Mouse (Mus musculus): ENCODE measurements at regions not wholly inside any gene's neighbourhood (a gene's known extent, or its start where the extent isn't known, plus 50 kb on each side); places are given as distances from the start of the nearest gene placed in this dataset.

DNA sequence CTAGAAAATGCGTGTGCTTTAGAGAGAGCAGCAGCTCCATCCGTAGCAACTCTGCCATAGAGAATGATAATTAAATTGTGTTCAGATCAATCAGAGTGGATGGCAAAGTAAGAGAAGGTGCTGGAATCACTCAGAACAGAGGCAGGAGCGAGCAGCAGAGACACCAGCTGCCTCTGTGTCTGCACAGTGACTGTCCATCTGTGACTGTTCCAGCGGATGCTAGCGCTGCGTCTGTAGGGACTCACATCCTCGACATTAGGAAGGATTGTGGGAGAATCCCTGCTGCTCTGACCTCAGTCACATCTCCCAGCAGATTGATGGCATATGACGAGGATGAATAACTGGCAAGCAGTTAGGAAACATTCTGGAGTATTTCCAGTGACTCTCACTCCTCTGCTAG, 99.8 kb downstream of the Tsen15 start:
- Histone ChIP-seq H3K27me3 (ENCODE audit: insufficient read depth, low read length) (no peaks in the 10 kb centered on the region), H3K36me3 (ENCODE audit: insufficient read depth) (no peaks in the 10 kb centered on the region), H3K4me1 (ENCODE audit: insufficient read depth) (no peaks in the 10 kb centered on the region), H3K27ac (ENCODE audit: low read depth) (no peak overlapping the region), H3K4me2 (no peak overlapping the region), H3K9ac (no peak overlapping the region), H3K9me3 (ENCODE audit: low read depth, low read length) (no peaks in the 10 kb centered on the region), H3K4me3 (ENCODE audit: low read depth, low read length) (no peak overlapping the region)
- no peak for TF ChIP-seq CTCF (IDR thresholded peaks at IDR 0.05; ENCODE audit: low read depth)
- DNase-seq (no peak), ATAC-seq (ENCODE audit: insufficient read depth) (no peak)
- 75% methylated on average over 8 of the region's 8 CpGs for WGBS

DNA sequence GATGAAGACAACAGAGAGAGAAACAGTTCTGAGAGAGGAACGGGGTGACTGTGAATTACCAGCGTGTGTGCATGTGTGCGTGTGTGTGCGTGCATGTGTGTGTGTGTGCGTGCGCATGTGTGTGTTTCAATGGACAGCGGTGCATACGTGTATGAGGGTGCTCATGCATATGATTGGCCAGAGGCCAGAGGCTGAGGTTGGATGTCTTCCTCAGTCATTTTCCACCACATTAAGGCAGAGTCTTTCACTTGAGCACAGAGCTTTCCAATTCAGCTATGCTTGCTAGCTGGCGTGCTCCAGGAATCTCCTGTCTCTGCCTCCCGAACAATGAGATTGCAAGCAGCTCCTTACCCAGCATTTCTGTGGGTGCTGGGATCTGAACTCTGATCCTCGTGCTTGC, 104.4 kb downstream of the Tsen15 start:
- H3K27ac ChIP-seq (ENCODE audit: low read depth) = no peak overlapping the region
- H3K4me2 ChIP-seq = no peak overlapping the region
- no peaks in the 10 kb centered on the region for H3K4me1 ChIP-seq (ENCODE audit: insufficient read depth)
- no peak overlapping the region for H3K9ac ChIP-seq
- H3K27me3 ChIP-seq (ENCODE audit: insufficient read depth, low read length) = no peaks in the 10 kb centered on the region
- no peaks in the 10 kb centered on the region for H3K9me3 ChIP-seq (ENCODE audit: low read depth, low read length)
- no peak overlapping the region for H3K4me3 ChIP-seq (ENCODE audit: low read depth, low read length)
- DNase-seq (no peak), ATAC-seq (ENCODE audit: insufficient read depth) (no peak)
- TF ChIP-seq CTCF (IDR thresholded peaks at IDR 0.05; ENCODE audit: low read depth) = no peak
- 91% methylated on average over 11 of the region's 11 CpGs for WGBS
- no peaks in the 10 kb centered on the region for H3K36me3 ChIP-seq (ENCODE audit: insufficient read depth)

DNA sequence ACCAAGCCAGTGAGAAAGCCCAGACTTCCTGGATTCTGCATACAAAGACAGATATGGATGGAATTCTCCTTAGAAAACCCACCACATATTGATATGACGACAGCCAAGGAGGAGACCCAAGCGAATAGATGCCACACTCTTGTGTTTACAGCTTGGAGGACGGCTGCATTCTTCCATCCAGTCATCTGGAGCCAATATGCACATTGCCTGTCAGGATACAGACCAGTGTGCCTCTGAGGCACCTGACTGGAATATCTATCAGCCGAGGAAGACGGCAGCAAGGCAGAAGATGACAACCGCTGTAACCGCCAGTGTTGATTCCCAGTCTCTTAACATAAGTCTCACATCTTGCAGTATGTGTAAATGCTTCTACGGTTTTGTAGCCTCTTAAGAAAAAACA, 105.3 kb downstream of the Tsen15 start:
- H3K27me3 ChIP-seq (ENCODE audit: insufficient read depth, low read length) = no peaks in the 10 kb centered on the region
- no peak overlapping the region for H3K9ac ChIP-seq
- WGBS = 65% methylated on average over 8 of the region's 8 CpGs
- H3K4me1 ChIP-seq (ENCODE audit: insufficient read depth) = no peaks in the 10 kb centered on the region
- no peak overlapping the region for H3K4me3 ChIP-seq (ENCODE audit: low read depth, low read length)
- no peak for TF ChIP-seq CTCF (IDR thresholded peaks at IDR 0.05; ENCODE audit: low read depth)
- no peaks in the 10 kb centered on the region for H3K9me3 ChIP-seq (ENCODE audit: low read depth, low read length)
- no peaks in the 10 kb centered on the region for H3K36me3 ChIP-seq (ENCODE audit: insufficient read depth)
- H3K27ac ChIP-seq (ENCODE audit: low read depth) = no peak overlapping the region
- ATAC-seq (ENCODE audit: insufficient read depth) (no peak), DNase-seq (no peak)
- no peak overlapping the region for H3K4me2 ChIP-seq

DNA sequence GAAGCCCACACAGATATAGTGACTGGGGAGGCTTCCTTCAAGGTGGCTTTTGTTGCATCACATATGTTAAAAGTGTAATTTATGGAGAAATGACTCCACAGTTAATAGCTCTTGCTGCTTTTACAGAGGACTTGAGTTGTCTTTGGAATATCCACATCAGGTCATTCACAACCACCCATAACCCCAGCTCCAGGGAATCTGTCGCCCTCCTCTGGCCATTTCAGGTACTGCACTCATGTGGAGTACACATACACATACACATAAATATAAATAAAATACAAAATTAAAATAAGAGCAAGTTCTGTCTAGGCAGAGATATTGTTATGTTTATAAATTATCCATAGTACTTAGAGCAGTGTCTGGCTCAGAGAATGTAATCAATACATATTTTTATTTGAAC, 106.5 kb downstream of the Tsen15 start:
- H3K9ac ChIP-seq = no peak overlapping the region
- no peaks in the 10 kb centered on the region for H3K4me1 ChIP-seq (ENCODE audit: insufficient read depth)
- no peak overlapping the region for H3K4me2 ChIP-seq
- H3K4me3 ChIP-seq (ENCODE audit: low read depth, low read length) = no peak overlapping the region
- ATAC-seq (ENCODE audit: insufficient read depth) (no peak), DNase-seq (no peak)
- H3K27me3 ChIP-seq (ENCODE audit: insufficient read depth, low read length) = no peaks in the 10 kb centered on the region
- 26% methylated on average over 1 of the region's 1 CpGs for WGBS
- peak; percentile 64 for TF ChIP-seq CTCF (IDR thresholded peaks at IDR 0.05; ENCODE audit: low read depth)
- H3K36me3 ChIP-seq (ENCODE audit: insufficient read depth) = no peaks in the 10 kb centered on the region
- no peaks in the 10 kb centered on the region for H3K9me3 ChIP-seq (ENCODE audit: low read depth, low read length)
- no peak overlapping the region for H3K27ac ChIP-seq (ENCODE audit: low read depth)

DNA sequence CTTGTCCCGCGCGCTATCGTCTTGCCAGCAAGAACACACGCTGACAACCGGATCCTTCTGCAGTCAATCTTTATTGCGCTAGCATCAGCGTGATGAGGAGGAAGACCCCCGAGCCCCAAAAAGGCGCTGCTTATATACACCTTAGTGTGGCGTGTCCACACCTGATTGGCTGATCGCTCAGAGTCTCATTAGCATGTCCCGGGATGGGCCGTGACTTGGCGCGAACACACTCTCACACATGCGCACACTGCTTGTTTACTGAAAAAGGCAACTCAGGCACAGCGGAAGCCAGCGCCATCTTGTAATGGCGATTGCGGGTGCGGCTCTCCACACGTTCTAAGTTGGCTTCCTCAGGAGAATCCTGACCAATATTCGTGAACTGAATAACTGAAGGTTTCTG, 111.5 kb downstream of the Tsen15 start:
- no peaks in the 10 kb centered on the region for H3K36me3 ChIP-seq (ENCODE audit: insufficient read depth)
- no peak overlapping the region for H3K4me2 ChIP-seq
- H3K27me3 ChIP-seq (ENCODE audit: insufficient read depth, low read length) = no peaks in the 10 kb centered on the region
- no peak for TF ChIP-seq CTCF (IDR thresholded peaks at IDR 0.05; ENCODE audit: low read depth)
- H3K27ac ChIP-seq (ENCODE audit: low read depth) = no peak overlapping the region
- DNase-seq (no peak), ATAC-seq (ENCODE audit: insufficient read depth) (no peak)
- no peak overlapping the region for H3K4me3 ChIP-seq (ENCODE audit: low read depth, low read length)
- H3K9me3 ChIP-seq (ENCODE audit: low read depth, low read length) = no peaks in the 10 kb centered on the region
- H3K9ac ChIP-seq = no peak overlapping the region
- WGBS = 96% methylated on average over 24 of the region's 24 CpGs
- no peaks in the 10 kb centered on the region for H3K4me1 ChIP-seq (ENCODE audit: insufficient read depth)

DNA sequence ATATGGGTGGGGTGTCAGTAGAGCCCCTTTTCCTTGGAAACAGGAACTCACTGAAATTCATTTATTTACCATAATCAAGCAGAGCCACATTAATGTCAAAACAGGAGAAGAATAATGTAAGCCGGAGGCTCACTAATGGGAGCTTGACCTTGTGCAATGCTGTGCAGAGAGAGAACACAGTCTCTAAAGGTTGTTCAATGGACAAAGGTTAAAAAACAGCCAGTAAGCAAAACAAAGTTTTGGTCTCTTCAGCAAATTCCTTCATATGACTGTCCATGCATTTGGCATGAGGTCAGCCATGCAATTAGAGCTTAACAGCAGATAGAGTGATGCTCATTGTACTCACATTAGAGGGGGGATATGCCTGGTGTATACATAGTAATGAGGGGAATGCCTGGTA, 113.1 kb downstream of the Tsen15 start:
- Histone ChIP-seq H3K36me3 (ENCODE audit: insufficient read depth) (no peaks in the 10 kb centered on the region), H3K4me2 (no peak overlapping the region), H3K9me3 (ENCODE audit: low read depth, low read length) (no peaks in the 10 kb centered on the region), H3K4me3 (ENCODE audit: low read depth, low read length) (no peak overlapping the region), H3K27ac (ENCODE audit: low read depth) (no peak overlapping the region), H3K9ac (no peak overlapping the region), H3K4me1 (ENCODE audit: insufficient read depth) (no peaks in the 10 kb centered on the region), H3K27me3 (ENCODE audit: insufficient read depth, low read length) (no peaks in the 10 kb centered on the region)
- no peak for TF ChIP-seq CTCF (IDR thresholded peaks at IDR 0.05; ENCODE audit: low read depth)
- ATAC-seq (ENCODE audit: insufficient read depth) (no peak), DNase-seq (peak; percentile 21)
- 43% methylated on average over 1 of the region's 1 CpGs for WGBS

DNA sequence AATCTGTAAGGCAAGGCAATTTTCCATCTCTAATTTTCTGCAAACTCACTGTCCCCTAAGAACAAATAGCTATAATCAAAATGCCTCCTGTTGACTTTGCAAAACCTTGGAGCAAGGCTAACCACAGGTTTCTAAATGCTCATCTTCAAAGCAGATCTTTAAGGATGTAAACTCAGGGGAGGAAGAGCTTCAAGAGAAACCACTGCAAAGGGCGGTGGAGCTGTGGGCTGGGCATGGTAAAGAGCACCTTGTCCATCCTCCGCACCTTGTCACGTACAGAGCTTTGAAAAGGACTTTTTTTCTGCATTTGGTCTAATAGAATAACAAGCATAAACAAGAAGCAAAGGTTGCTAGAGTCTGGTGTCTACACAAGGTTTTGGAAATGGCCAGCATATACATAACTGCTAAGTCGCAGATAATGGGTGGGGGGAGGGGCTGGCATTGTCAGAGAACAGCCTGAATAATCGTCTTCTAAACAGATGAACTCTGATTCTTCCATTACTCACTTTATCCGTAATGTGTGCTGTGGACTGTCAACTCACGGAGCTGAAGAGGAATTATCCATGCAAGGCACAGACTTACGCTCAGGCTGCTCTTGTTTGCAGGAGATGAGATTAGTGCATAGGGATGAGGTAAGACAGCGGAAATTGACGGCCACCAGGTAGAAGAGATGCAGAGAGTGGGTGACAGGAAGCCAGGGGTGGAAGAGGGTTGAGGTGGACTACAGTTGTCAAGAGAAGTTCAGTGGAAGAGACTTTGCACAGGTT, 116.4 kb downstream of the Tsen15 start:
- Histone ChIP-seq H3K4me1 (ENCODE audit: insufficient read depth) (no peaks in the 10 kb centered on the region), H3K36me3 (ENCODE audit: insufficient read depth) (no peaks in the 10 kb centered on the region), H3K27ac (ENCODE audit: low read depth) (no peak overlapping the region), H3K4me3 (ENCODE audit: low read depth, low read length) (no peak overlapping the region), H3K27me3 (ENCODE audit: insufficient read depth, low read length) (no peaks in the 10 kb centered on the region), H3K9me3 (ENCODE audit: low read depth, low read length) (no peaks in the 10 kb centered on the region), H3K9ac (no peak overlapping the region), H3K4me2 (no peak overlapping the region)
- 48% methylated on average over 10 of the region's 10 CpGs for WGBS
- DNase-seq = no peak
- no peak for TF ChIP-seq CTCF (IDR thresholded peaks at IDR 0.05; ENCODE audit: low read depth)
- ATAC-seq (ENCODE audit: insufficient read depth) = no peak

Data from lung, embryonic 14.5 days (tissue).